Mouse (Mus musculus): Measurements from ENCODE around the gene Wtip. TPM values are rescaled to one million over a fixed set of nuclear protein-coding genes. Genes with fewer than 3 reads are reported as not detected.

Wtip gene
- total and polyA plus RNA-seq, 3 experiments, result not detected

Other genes with a start within 250 kb of the Wtip start
- not detected in 2 replicates for gene Scgb2b26, start 188.2 kb downstream of the Wtip start, total RNA-seq (2012; rRNA removed)
- gene Scgb2b26, start 188.2 kb downstream of the Wtip start, total RNA-seq (2014; rRNA removed), result not detected in 2 replicates
- gene Scgb2b26, start 188.2 kb downstream of the Wtip start, polyA plus RNA-seq (2012; ENCODE audit: insufficient read length, low read depth), result not detected in 2 replicates
- gene Scgb2b27, start 119.3 kb downstream of the Wtip start, total RNA-seq (2012; rRNA removed), result not detected in 2 replicates
- gene Scgb2b27, start 119.3 kb downstream of the Wtip start, total RNA-seq (2014; rRNA removed), result not detected in 2 replicates
- gene Scgb2b27, start 119.3 kb downstream of the Wtip start, polyA plus RNA-seq (2012; ENCODE audit: insufficient read length, low read depth), result not detected in 2 replicates
- gene Scgb1b27, start 111.8 kb downstream of the Wtip start, total RNA-seq (2012; rRNA removed), result not detected in 2 replicates
- not detected in 2 replicates for gene Scgb1b27, start 111.8 kb downstream of the Wtip start, total RNA-seq (2014; rRNA removed)
- gene Scgb1b27, start 111.8 kb downstream of the Wtip start, polyA plus RNA-seq (2012; ENCODE audit: insufficient read length, low read depth), result not detected in 2 replicates
- gene Scgb1b30, start 37.8 kb downstream of the Wtip start, total RNA-seq (2012; rRNA removed), result not detected in 2 replicates
- not detected in 2 replicates for gene Scgb1b30, start 37.8 kb downstream of the Wtip start, total RNA-seq (2014; rRNA removed)
- not detected in 2 replicates for gene Scgb1b30, start 37.8 kb downstream of the Wtip start, polyA plus RNA-seq (2012; ENCODE audit: insufficient read length, low read depth)
- 161 and 180 TPM in 2 replicates for gene Uba2, start 36.3 kb upstream of the Wtip start, total RNA-seq (2012; rRNA removed)
- 341 and 373 TPM in 2 replicates for gene Uba2, start 36.3 kb upstream of the Wtip start, total RNA-seq (2014; rRNA removed)
- gene Uba2, start 36.3 kb upstream of the Wtip start, polyA plus RNA-seq (2012; ENCODE audit: insufficient read length, low read depth), result 180 and 202 TPM in 2 replicates
- 41.4 and 51.6 TPM in 2 replicates for gene Pdcd2l, start 63.4 kb upstream of the Wtip start, total RNA-seq (2012; rRNA removed)
- 39.5 and 41.2 TPM in 2 replicates for gene Pdcd2l, start 63.4 kb upstream of the Wtip start, total RNA-seq (2014; rRNA removed)
- gene Pdcd2l, start 63.4 kb upstream of the Wtip start, polyA plus RNA-seq (2012; ENCODE audit: insufficient read length, low read depth), result 27.9 and 30.1 TPM in 2 replicates
- gene Gpi1, start 97.1 kb upstream of the Wtip start, total RNA-seq (2012; rRNA removed), result 243 and 332 TPM in 2 replicates
- 227 and 278 TPM in 2 replicates for gene Gpi1, start 97.1 kb upstream of the Wtip start, total RNA-seq (2014; rRNA removed)
- gene Gpi1, start 97.1 kb upstream of the Wtip start, polyA plus RNA-seq (2012; ENCODE audit: insufficient read length, low read depth), result 681 and 693 TPM in 2 replicates
- not detected in 2 replicates for gene Gm6096, start 117.8 kb upstream of the Wtip start, total RNA-seq (2012; rRNA removed)
- gene Gm6096, start 117.8 kb upstream of the Wtip start, total RNA-seq (2014; rRNA removed), result not detected in 2 replicates
- not detected in 2 replicates for gene Gm6096, start 117.8 kb upstream of the Wtip start, polyA plus RNA-seq (2012; ENCODE audit: insufficient read length, low read depth)
- gene 4931406P16Rik, start 180.3 kb upstream of the Wtip start, total RNA-seq (2012; rRNA removed), result 9.0 and 10.0 TPM in 2 replicates
- 11.7 and 11.8 TPM in 2 replicates for gene 4931406P16Rik, start 180.3 kb upstream of the Wtip start, total RNA-seq (2014; rRNA removed)
- 10.2 and 15.6 TPM in 2 replicates for gene 4931406P16Rik, start 180.3 kb upstream of the Wtip start, polyA plus RNA-seq (2012; ENCODE audit: insufficient read length, low read depth)